Comparison of ENCODE assay signal across 15 mouse cellular contexts in genomic region chr12:57099066-57099465, GRCm38 (mm10).
"Had no signal": no experiment of that assay in that cellular context is flagged by ENCODE, and none has a peak within 500 bp of the region (broad histone marks: within the 10 kb centered on the region; RNA-seq: fewer than 3 reads in every experiment).

No protein-coding gene starts in this region.

- H3K27me3 ChIP-seq: limb, embryonic 13.5 days; liver, embryonic 15.5 days; midbrain, embryonic 12.5 days; neural tube, embryonic 13.5 days; stomach, embryonic 15.5 days had no signal

- H3K9ac ChIP-seq: limb, embryonic 13.5 days; liver, embryonic 15.5 days; lung, embryonic 14.5 days; midbrain, embryonic 12.5 days; neural tube, embryonic 13.5 days; stomach, embryonic 15.5 days had no signal

- H3K36me3 ChIP-seq: limb, embryonic 13.5 days; liver, embryonic 15.5 days; midbrain, embryonic 12.5 days; neural tube, embryonic 13.5 days; stomach, embryonic 15.5 days had no signal

- H3K9me3 ChIP-seq: limb, embryonic 13.5 days; liver, embryonic 15.5 days; midbrain, embryonic 12.5 days; neural tube, embryonic 13.5 days; stomach, embryonic 15.5 days had no signal

- H3K27ac ChIP-seq: limb, embryonic 13.5 days; liver, embryonic 15.5 days; midbrain, embryonic 12.5 days; neural tube, embryonic 13.5 days; stomach, embryonic 15.5 days had no signal

- H3K4me2 ChIP-seq: limb, embryonic 13.5 days; liver, embryonic 15.5 days; lung, embryonic 14.5 days; midbrain, embryonic 12.5 days; neural tube, embryonic 13.5 days; stomach, embryonic 15.5 days had no signal

- ATAC-seq: intestine, postnatal 0 days; midbrain, embryonic 16.5 days had no signal

- H3K4me1 ChIP-seq: midbrain, embryonic 12.5 days; neural tube, embryonic 13.5 days; stomach, embryonic 15.5 days had no signal

- DNase-seq: kidney, adult 8-10 months; layer of hippocampus, adult 9-11 months; left cerebral cortex, postnatal 4 days; lung, embryonic 14.5 days; lung, postnatal 14 days; retina, postnatal 1 day; right cerebral cortex, postnatal 14 days; thymus, postnatal 4 days had no signal

- H3K4me3 ChIP-seq: limb, embryonic 13.5 days; liver, embryonic 15.5 days; midbrain, embryonic 12.5 days; neural tube, embryonic 13.5 days; stomach, embryonic 15.5 days had no signal
